Mouse (Mus musculus): Measurements from ENCODE around the gene Kcnma1. TPM values are rescaled to one million over a fixed set of nuclear protein-coding genes. Genes with fewer than 3 reads are reported as not detected.

Gene Kcnma1
- polyA plus RNA-seq, 1 experiment from 2014 or later, result 4.0 TPM

DNA sequence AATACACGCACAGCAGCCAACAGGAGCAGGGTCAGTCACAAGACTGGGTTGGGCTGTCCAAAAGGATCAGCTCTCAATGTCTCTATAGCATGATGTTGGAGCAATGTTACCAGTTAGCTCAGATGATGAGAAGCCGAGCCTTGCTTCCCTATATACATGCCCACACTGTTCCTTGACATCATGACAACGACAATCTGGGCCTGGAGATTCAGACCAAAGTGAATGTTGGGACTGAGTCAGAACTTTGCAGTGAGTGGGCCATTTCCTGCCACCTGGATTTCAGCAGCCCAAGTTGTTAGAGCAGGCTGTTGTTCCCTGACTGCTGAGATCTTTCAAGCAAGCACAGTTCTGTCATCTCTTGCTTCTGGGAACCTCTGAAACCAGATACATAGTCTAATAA lies 347.9 kb downstream of the Kcnma1 start:
- 87% methylated on average over 3 of the region's 3 CpGs for WGBS
- H3K4me2 ChIP-seq, result no peak overlapping the region

DNA sequence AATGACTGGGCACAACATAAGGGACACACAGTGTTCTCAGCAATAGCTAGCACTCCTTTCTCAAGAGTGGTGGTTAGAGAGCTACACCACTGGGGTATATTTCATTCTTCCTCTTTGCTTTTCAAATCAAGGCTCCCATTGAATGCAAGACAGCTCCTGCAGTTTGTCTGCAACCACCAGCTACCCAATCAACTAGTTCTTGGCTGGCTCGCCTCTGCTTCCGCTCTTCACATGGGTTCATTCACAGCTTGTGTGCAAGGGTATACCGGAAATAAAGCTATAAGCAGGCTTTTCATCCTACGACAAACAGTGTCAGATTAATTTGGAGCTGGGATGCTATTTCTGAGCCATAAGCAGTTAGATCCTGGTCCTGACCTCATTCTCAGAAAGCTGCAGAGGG lies 362.6 kb downstream of the Kcnma1 start:
- Histone ChIP-seq H3K9me3 (no peaks in the 10 kb centered on the region), H3K4me3 (no peak overlapping the region), H3K9ac (no peak overlapping the region), H3K36me3 (no peaks in the 10 kb centered on the region), H3K27ac (no peak overlapping the region), H3K27me3 (no peaks in the 10 kb centered on the region), H3K4me2 (no peak overlapping the region), H3K4me1 (no peaks in the 10 kb centered on the region)
- 73% methylated on average over 4 of the region's 4 CpGs for WGBS
- no peak for ATAC-seq (ENCODE audit: insufficient number of reproducible peaks, insufficient read depth, low FRiP score, low TSS enrichment, low read depth)

More for the DNA sequence above, 347.9 kb downstream of the Kcnma1 start:
- Histone ChIP-seq H3K4me3 (no peak overlapping the region), H3K9me3 (0 out of 2 replicates have a peak, but pooled peaks cover 3% of the 10 kb centered on the region), H3K27ac (no peak overlapping the region), H3K36me3 (no peaks in the 10 kb centered on the region), H3K9ac (no peak overlapping the region), H3K27me3 (no peaks in the 10 kb centered on the region), H3K4me1 (no peaks in the 10 kb centered on the region)
- no peak for ATAC-seq (ENCODE audit: insufficient number of reproducible peaks, insufficient read depth, low FRiP score, low TSS enrichment, low read depth)

DNA sequence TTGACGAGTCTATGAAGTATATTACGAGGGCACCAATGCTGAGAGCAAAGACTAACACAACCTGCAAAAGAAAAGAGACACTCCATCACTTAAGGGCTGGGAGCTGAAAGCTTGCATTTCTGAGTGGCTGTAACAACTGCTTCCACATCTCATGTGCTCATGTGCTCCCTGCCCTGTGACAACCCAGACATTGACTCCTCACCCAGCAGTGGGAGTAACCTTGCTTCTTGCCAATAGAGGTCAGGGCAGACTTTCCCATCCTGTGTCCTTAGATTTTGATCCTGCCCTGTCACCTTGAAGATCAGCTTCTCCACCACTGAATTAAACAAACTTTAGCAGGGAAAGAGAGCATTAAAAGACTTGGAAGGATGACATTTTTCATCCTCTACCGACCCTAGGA lies 364.2 kb downstream of the Kcnma1 start:
- WGBS, result 92% methylated on average over 3 of the region's 3 CpGs
- Histone ChIP-seq H3K36me3 (no peaks in the 10 kb centered on the region), H3K27ac (no peak overlapping the region), H3K9ac (no peak overlapping the region), H3K9me3 (no peaks in the 10 kb centered on the region), H3K4me3 (no peak overlapping the region), H3K4me1 (no peaks in the 10 kb centered on the region), H3K4me2 (no peak overlapping the region), H3K27me3 (no peaks in the 10 kb centered on the region)
- ATAC-seq (ENCODE audit: insufficient number of reproducible peaks, insufficient read depth, low FRiP score, low TSS enrichment, low read depth), result no peak

DNA sequence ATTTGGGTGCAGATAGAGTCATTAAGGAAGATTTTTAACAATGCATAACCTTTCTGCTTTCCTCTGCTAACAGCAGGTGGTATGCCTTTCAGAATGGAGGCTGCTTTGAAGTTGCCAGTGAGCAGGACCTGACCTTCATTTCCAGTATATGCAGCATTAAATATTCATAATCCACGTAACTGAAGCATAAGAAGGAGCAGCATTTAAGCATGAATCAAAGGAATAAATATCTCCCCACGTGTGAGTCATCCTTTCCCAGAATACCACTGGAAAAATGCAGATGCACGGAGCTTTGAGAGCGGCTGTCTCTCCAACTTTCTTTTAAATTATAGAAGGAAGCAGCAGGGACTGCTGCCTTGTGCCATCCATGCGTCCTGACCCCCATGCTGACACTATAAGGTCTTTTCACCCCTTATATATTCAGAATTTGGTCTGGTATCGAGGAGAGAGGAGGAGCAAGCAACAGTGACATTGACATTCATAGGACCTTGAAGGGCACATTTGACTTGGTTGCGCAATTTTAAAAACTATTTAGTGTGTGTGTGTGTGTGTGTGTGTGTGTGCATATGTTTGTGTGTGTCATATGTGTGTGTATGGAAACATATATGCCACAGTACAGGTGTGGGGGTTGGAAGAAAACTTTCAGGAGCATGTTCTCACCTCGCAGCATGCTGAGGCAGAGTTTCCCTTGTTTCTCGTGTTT lies 368.8 kb downstream of the Kcnma1 start:
- no peak overlapping the region for H3K27ac ChIP-seq
- ATAC-seq (ENCODE audit: insufficient number of reproducible peaks, insufficient read depth, low FRiP score, low TSS enrichment, low read depth), result no peak
- no peaks in the 10 kb centered on the region for H3K27me3 ChIP-seq
- H3K4me1 ChIP-seq, result no peaks in the 10 kb centered on the region
- no peak overlapping the region for H3K4me2 ChIP-seq
- 79% methylated on average over 9 of the region's 9 CpGs for WGBS
- H3K4me3 ChIP-seq, result no peak overlapping the region
- H3K9me3 ChIP-seq, result no peaks in the 10 kb centered on the region
- H3K9ac ChIP-seq, result no peak overlapping the region
- H3K36me3 ChIP-seq, result no peaks in the 10 kb centered on the region

DNA sequence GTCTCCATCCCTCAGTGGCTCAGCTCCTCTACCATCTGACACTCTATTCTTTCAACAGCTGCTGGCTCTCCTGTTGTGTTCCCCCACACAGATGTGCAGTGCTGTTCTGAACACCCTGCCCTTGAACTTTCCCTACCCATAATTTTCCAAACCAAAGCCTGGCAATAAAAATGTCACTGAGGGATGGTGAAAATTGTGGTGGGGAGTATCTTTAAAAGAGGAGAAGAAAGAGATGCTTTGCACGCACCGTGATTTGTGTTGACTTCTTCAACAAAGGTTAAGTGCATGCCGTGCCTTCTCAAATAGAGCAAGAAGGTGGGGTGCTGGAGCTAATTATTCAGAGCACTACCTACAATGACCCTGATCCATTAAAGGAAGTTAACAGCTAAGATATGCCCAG lies 371.1 kb downstream of the Kcnma1 start:
- Histone ChIP-seq H3K36me3 (no peaks in the 10 kb centered on the region), H3K9ac (no peak overlapping the region), H3K4me2 (no peak overlapping the region), H3K9me3 (no peaks in the 10 kb centered on the region), H3K27me3 (no peaks in the 10 kb centered on the region), H3K4me1 (no peaks in the 10 kb centered on the region), H3K27ac (no peak overlapping the region), H3K4me3 (no peak overlapping the region)
- ATAC-seq (ENCODE audit: insufficient number of reproducible peaks, insufficient read depth, low FRiP score, low TSS enrichment, low read depth), result no peak
- 89% methylated on average over 3 of the region's 3 CpGs for WGBS

DNA sequence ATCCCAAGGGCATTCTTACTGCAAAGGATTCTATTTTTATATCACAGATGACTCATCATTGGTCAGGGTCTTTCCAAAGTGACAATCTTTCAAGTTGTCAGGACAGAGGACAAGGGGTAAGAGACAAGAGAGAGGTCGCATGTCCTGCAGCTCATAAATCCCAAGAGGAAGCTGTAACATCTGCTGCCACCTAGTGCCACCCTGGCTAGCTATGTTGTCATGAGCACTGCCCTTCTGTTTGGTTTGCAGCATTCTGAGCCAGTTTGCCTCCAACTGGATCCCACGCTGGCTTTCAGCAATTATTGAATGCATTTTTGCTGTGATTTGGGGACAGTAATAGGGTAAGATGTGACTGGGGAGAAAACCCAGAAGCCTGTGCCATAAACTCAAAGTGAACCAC lies 373.6 kb downstream of the Kcnma1 start:
- Histone ChIP-seq H3K27ac (no peak overlapping the region), H3K36me3 (no peaks in the 10 kb centered on the region), H3K4me3 (no peak overlapping the region), H3K4me1 (peaks cover 4% of the 10 kb centered on the region; the same call in 1 of the 2 replicates), H3K27me3 (no peaks in the 10 kb centered on the region), H3K9ac (no peak overlapping the region), H3K9me3 (no peaks in the 10 kb centered on the region), H3K4me2 (no peak overlapping the region)
- no peak for ATAC-seq (ENCODE audit: insufficient number of reproducible peaks, insufficient read depth, low FRiP score, low TSS enrichment, low read depth)
- WGBS, result 47% methylated on average over 2 of the region's 2 CpGs

DNA sequence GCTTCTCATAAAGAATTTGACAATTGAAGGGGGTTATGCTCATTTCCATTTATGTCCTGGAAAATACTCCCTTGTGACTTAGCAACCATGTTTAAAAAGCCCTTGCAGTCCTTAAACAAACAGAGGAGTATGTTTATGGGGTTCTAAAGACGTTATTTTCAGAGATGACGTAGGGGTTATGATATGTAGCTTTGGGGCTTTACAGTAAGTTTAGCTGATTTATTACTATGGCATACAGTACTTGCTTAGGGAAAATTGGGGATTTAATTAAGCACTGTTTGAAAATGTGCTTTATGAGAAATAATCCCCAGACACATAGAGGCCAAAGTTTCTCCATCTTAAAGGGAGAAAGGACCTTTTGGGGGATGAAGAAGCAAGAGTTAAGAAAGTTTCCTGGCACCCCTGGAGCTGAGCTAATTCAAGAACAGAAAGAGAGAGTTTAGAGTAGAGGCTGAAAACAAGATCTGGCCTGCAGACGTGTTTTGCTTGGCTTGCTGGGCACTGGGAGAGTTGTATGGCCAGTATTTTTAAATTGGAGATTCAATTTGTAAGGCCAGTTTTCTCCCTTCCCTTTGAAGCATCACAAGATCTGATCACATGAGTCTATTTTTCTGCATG lies 376.1 kb downstream of the Kcnma1 start:
- Histone ChIP-seq H3K4me3 (no peak overlapping the region), H3K36me3 (no peaks in the 10 kb centered on the region), H3K27ac (no peak overlapping the region), H3K9ac (no peak overlapping the region), H3K4me2 (no peak overlapping the region), H3K9me3 (no peaks in the 10 kb centered on the region), H3K27me3 (no peaks in the 10 kb centered on the region), H3K4me1 (peaks cover 4% of the 10 kb centered on the region; the same call in 1 of the 2 replicates)
- no peak for ATAC-seq (ENCODE audit: insufficient number of reproducible peaks, insufficient read depth, low FRiP score, low TSS enrichment, low read depth)
- WGBS, result 71% methylated on average over 3 of the region's 3 CpGs

DNA sequence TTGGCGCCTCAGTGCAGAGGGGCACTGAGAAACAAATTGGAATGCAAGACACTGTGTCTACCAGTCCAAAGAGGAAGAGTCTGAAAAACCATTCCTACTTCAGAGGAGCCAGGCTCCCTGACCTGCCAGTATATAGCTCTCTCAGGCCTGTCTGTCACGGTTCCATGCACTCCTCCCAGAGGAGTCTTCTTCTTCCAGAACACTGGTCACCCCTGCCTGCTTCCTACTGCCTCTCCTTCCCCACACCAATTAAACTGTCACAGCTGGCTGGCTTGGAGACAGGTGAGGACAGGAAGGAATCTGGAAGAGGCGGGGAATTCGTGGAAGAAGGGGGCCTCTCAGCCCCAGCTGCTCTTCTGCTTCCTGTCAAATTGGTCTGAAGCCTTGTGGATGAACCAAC lies 378.4 kb downstream of the Kcnma1 start:
- Histone ChIP-seq H3K9ac (no peak overlapping the region), H3K4me2 (no peak overlapping the region), H3K36me3 (no peaks in the 10 kb centered on the region), H3K4me1 (peaks cover 4% of the 10 kb centered on the region; the same call in 1 of the 2 replicates), H3K4me3 (no peak overlapping the region), H3K9me3 (no peaks in the 10 kb centered on the region), H3K27me3 (no peaks in the 10 kb centered on the region), H3K27ac (no peak overlapping the region)
- ATAC-seq (ENCODE audit: insufficient number of reproducible peaks, insufficient read depth, low FRiP score, low TSS enrichment, low read depth), result no peak
- 45% methylated on average over 4 of the region's 4 CpGs for WGBS

DNA sequence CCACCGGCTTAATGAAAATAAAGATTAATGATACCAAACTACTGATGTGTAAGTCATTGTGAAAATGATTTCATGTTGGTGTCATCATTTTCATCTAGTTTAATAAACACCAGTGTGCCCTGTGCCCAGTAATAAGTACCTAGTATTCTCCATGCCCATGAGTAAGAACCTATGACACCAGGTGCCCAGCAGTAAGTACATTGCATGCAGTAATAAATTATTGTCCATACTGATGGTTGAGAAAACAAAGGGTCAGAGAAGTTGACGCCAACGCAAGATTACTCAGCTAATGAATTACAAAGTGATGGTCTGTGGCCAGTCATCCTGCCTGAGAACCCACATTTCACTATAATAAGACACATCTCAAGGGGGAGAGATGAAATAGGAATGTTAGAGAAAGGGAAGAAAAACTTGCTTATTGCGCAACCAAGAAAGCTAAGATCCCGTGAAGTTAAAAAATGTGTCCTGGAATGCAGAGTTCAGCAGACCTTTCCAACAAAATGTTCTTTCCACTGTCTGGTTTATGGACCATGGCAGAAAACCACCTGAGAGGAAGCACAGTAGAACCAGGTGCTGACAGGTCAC lies 381.2 kb downstream of the Kcnma1 start:
- H3K27me3 ChIP-seq, result no peaks in the 10 kb centered on the region
- no peak overlapping the region for H3K27ac ChIP-seq
- H3K4me1 ChIP-seq, result peaks cover 4% of the 10 kb centered on the region; the same call in 1 of the 2 replicates
- no peak overlapping the region for H3K9ac ChIP-seq
- H3K9me3 ChIP-seq, result no peaks in the 10 kb centered on the region
- no peaks in the 10 kb centered on the region for H3K36me3 ChIP-seq
- H3K4me2 ChIP-seq, result no peak overlapping the region
- WGBS, result 90% methylated on average over 5 of the region's 5 CpGs
- no peak for ATAC-seq (ENCODE audit: insufficient number of reproducible peaks, insufficient read depth, low FRiP score, low TSS enrichment, low read depth)
- no peak overlapping the region for H3K4me3 ChIP-seq

DNA sequence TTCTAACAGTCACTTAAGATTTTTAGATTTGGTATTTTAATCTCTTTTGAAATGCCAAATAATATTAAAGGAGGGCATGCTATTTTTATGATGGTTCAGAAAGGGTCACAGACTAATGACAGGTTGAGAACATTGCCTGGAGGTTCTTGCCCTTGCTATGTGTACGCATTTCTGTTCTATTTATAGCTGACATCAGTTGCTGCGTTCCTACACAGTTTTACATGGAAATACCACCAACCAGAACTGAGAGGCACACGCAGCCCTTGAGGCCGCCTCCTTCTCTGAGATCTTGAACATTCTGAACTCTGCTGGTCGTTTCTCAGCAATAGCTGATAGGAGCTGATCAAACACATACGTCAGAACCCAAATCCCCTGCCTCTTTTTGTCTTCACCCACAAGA lies 387.4 kb downstream of the Kcnma1 start:
- no peak for ATAC-seq (ENCODE audit: insufficient number of reproducible peaks, insufficient read depth, low FRiP score, low TSS enrichment, low read depth)
- H3K4me1 ChIP-seq, result peaks cover 18% of the 10 kb centered on the region
- H3K9me3 ChIP-seq, result no peaks in the 10 kb centered on the region
- H3K27me3 ChIP-seq, result no peaks in the 10 kb centered on the region
- H3K9ac ChIP-seq, result no peak overlapping the region
- no peak overlapping the region for H3K4me3 ChIP-seq
- no peaks in the 10 kb centered on the region for H3K36me3 ChIP-seq
- WGBS, result 36% methylated on average over 6 of the region's 6 CpGs
- H3K4me2 ChIP-seq, result no peak overlapping the region
- H3K27ac ChIP-seq, result no peak overlapping the region

DNA sequence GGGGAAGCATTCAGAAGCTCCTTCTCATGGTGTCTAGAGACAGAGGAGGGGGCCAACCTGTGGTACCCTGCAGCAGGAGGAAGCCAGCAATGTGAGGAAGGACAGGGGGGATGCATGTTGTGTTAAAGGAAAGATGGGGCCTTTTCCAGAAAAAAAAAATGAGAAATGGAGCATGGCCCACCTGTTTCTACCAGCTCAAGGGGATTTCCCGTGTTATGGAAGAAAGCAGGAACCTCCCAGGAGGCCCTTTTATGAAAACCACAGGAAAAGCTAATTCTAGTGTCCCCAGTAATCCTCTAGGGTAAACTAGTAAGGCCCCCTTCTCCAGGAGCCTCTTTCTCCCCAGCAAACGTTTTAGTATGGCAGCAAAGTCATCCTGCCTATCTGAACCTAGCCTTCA lies 388.2 kb downstream of the Kcnma1 start:
- ATAC-seq (ENCODE audit: insufficient number of reproducible peaks, insufficient read depth, low FRiP score, low TSS enrichment, low read depth), result no peak
- Histone ChIP-seq H3K4me2 (no peak overlapping the region), H3K27me3 (no peaks in the 10 kb centered on the region), H3K4me3 (no peak overlapping the region), H3K9me3 (no peaks in the 10 kb centered on the region), H3K4me1 (peaks cover 18% of the 10 kb centered on the region), H3K27ac (no peak overlapping the region), H3K9ac (no peak overlapping the region), H3K36me3 (no peaks in the 10 kb centered on the region)
- WGBS, result 58% methylated on average over 2 of the region's 2 CpGs

DNA sequence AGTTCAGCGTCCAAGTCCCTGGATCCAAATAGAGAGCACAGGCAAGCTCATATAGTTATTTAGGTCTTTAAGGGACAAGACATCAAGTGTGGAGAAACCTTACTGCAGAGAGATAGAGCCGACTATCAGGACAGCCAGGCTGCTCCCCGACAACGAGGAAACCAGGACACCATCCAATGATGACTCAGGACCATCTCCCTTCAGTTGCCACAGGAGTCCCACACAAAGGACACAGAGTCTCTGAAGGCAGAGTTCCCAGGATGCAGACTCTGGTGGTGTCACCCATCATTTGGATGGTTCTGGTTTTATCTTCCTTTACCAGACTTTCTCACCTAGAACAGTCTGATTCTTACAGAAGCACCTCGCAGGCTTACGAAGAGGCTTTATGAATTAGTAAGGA lies 388.9 kb downstream of the Kcnma1 start:
- Histone ChIP-seq H3K4me2 (no peak overlapping the region), H3K27me3 (no peaks in the 10 kb centered on the region), H3K36me3 (no peaks in the 10 kb centered on the region), H3K4me3 (no peak overlapping the region), H3K9ac (no peak overlapping the region), H3K4me1 (peaks cover 18% of the 10 kb centered on the region), H3K27ac (no peak overlapping the region), H3K9me3 (no peaks in the 10 kb centered on the region)
- ATAC-seq (ENCODE audit: insufficient number of reproducible peaks, insufficient read depth, low FRiP score, low TSS enrichment, low read depth), result no peak
- WGBS, result 90% methylated on average over 6 of the region's 6 CpGs

All from embryonic facial prominence, embryonic 13.5 days (tissue).